Mouse (Mus musculus) adrenal gland, postnatal 10 days (tissue): ENCODE results near the gene Zdhhc6. TPM values are rescaled to one million over a fixed set of nuclear protein-coding genes. Genes with fewer than 3 reads are reported as not detected.
A peak's percentile ranks its signal among the peaks of the same experiment; 100 is the strongest.

Source experiments
- DNase-seq: peaks from one replicate; pipeline ENCODE4 v3.0.0; 2021; ENCODE audit warnings: mixed read lengths
- long read RNA-seq, 2 experiments: library from polyadenylated mRNA; stranded (forward); transcript quantifications; one replicate each; pipeline ENCODE4 v2.0.0; 2021
- total RNA-seq, 2 experiments: library from RNA; stranded (reverse); gene quantifications; 2 replicates each; pipeline ENCODE4 v1.2.3; 2021

Gene Zdhhc6
- 10 to 100 TPM; 37.9 to 38.8 TPM for total RNA-seq
- long read RNA-seq, experiment 1, transcript Zdhhc6-207 (11 exons, 2,168 nt) = major isoform, 80 of 98 reads
- long read RNA-seq, experiment 1, transcript Zdhhc6-201 (11 exons, 2,263 nt) = minor isoform, 5 of 98 reads
- long read RNA-seq, experiment 1, partial matches to known transcripts = 6 of 98 reads
- long read RNA-seq, experiment 1, other reads (novel, unspliced or antisense) = 7 of 98 reads
- long read RNA-seq, experiment 2, transcript Zdhhc6-207 (11 exons, 2,168 nt) = major isoform, 44 of 66 reads
- long read RNA-seq, experiment 2, partial matches to known transcripts = 8 of 66 reads
- long read RNA-seq, experiment 2, other reads (novel, unspliced or antisense) = 10 of 66 reads

DNA sequence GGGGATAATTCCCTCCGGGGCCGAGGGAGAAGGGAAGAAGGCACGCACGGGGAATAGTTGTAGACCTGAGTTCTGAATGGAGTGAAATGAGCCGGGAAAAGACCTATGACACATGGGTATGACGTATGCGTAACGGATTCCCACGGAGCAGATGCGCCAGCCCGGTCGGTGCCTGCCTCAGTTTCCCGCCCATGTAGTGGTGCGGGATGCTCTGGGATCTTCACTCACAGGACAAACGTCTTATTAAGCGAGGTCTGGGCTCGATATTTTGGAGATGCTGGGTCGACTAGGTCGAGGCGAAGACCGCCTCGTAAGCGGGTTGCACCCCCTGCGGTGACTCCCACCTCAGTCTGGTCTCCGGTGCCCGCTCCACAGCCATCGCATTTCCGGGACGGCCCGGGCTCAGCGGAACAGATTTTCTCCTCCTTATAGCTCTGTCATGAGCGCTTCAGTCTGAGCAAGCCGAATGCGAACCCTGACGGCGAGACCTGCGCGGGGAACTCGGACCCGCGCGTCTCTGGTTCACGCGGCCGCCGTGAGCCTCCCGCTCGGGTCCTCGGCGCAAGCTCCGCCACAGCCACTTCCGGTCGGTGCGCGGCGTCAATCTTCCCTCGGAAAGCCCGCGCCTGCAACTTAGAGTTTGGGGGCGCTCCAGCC is at the start of gene Zdhhc6:
Gene Zdhhc6, minus strand, starts transcription at position 581 of the 657 bp plus-strand sequence.
- DNase-seq = peak; percentile 90

DNA sequence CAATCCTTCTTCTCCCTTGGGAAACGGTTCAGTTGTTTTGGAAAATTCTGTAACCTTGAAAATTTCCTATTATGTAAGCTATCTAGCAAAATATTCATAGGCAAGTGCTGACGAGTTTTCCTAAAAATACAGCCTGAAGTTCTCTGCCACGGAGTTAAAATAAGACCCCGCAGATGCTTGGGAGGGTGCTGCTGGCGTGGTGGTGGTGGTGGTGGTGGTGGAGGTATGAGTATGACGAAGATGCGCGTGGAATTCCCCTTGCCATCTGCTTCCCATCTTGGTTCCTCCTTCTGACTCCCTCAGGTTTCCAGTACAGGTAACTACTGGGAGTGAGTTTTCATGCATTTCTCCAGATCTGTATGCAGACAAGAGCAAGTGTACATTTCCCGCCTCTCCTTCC is 46.8 kb upstream of the Zdhhc6 start:
- DNase-seq = no peak

DNA sequence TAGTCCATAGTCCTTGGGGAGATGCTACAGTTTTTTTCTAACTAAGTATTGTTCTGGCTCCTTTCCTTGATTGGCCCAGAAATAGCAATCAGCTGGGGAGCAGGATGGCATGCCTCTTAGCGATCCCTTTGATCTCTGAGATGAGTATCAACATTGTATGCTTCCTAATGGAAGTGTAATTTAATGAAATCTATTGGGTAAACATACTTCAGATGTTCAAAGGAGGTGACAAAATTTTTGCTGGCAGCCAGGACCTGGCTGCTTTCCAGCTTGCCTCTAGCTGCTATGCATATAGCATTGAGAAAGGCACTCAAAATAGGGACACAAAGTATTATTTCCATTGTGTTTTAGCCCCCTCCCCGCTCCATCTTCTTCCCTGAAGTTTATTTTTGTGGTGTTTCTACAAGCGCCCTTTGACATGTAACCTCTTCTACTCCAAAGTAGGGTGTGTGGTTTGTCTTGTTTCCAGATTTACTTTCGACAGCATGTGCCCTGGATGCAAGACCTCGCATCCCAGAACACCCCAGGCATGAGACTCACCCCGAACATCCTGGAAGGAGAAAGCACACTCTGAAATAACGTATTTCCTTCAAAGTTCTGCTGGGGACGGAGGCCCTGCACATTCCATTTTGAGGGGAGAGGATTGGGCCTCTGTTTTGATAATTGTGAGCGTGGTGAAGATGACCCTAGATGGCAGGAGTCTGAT is 35.0 kb upstream of the Zdhhc6 start:
- no peak for DNase-seq

DNA sequence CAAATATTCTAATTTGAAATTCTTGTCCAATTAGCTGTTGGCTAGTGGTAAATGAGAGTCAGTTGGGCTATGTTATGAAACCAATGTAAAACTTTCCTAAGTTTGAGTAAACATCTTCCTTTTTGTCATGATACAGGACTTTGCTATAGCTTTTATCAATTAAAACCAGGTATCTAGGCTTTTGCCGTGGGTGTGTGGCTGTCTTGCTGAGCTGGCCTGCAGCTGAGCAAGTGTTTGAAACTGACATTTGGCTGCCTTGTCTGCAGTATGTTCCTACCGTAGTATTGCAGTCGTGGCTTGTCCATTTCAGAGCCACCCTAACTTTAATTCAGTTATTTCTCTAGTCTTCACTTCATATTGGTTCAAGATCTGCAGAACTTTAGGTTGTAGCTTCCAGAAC is 32.4 kb upstream of the Zdhhc6 start:
- no peak for DNase-seq

DNA sequence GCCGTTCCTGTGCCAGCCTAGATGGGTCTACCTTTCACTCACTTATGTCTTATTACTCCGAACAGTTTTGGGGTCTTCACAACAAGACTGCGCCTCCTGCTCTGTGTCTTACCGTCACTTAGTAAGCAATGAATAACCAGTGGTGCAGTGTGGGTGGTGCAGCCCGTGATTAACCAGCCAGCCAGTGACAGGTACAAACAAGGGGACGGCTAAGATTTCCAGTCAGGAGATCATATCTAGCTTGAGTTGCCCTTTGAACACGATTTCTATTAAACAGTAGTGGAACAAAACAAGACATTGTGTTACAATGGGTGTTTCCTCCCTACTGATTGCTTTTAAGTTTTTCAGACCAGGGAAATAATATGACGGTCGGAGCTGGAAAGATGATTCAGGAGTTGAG is 27.4 kb upstream of the Zdhhc6 start:
- no peak for DNase-seq

DNA sequence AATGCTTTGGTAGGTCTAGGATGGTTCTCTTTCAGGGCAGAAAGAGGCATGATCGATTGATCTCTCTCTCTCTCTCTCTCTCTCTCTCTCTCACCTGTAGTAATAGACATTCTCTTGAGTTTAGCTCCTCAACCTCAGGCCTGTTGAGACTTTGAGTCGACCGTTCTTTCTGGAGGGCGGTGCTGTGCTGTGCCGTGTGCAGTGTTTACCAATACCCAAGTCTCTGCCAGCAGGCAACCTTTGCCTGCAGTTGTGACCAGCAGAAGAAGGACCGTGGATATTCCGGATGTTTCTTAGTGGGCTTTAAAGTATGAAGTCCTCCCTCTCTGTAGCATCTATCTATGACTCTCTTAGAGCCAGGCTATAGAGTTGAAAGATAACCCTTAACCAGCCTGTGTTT is 26.6 kb upstream of the Zdhhc6 start:
- no peak for DNase-seq

DNA sequence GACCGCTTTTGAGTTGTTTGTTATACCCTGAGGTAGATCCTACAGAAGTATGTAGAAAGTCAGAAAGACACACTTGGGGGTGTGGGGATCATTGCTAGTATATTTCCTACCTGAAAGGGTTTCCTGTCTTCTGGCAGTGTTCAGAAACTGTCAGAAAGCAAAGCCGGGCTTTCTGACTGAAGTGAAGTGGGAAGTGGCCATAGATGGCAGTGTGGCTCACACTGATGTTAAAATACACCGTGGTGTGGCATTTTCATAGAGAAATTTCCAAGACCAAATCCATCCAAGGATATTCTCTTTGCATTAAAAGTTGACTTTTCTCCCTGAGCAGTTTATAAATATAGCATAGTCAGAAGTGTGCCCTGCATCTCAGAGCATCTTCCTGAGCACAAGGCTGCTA is 25.5 kb upstream of the Zdhhc6 start:
- DNase-seq = no peak

DNA sequence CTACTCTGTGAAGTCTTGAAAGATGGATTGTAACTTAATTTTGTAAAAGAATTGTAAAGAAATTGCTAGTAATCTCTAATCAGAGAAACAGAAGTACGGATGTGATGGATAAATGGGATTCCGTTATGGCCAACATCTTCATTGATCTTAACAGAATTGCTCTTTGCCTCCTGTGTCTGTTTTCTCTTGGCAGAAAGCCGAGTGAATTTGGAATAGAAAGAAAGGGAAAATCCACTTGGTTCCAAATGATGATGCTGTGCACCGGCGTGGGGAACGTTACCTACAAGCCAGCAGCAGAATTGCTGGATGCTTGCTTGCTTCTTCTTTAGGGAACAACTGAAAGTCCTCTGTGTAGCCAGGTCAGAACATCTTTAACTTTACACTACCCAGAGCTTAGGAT is 24.7 kb upstream of the Zdhhc6 start:
- DNase-seq = no peak

DNA sequence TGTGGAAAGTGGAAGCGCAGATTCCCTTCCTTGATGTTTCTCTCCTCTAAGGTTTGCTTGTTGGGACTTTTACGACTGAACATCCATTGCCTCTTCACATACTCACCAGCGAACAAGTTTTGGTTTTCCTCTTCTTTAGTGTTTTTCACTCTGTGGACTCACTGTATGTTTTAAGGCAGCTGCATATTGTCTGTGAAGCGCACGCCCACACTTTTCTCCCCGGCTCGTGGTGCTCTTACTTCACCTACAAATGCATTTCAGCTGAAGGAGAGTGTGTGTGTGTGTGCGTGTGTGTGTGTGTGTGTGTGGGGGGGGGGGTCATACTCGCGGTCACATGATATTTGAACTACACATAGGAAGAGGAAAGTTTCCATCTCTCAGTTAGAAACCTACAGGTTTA is 21.8 kb upstream of the Zdhhc6 start:
- DNase-seq = no peak

DNA sequence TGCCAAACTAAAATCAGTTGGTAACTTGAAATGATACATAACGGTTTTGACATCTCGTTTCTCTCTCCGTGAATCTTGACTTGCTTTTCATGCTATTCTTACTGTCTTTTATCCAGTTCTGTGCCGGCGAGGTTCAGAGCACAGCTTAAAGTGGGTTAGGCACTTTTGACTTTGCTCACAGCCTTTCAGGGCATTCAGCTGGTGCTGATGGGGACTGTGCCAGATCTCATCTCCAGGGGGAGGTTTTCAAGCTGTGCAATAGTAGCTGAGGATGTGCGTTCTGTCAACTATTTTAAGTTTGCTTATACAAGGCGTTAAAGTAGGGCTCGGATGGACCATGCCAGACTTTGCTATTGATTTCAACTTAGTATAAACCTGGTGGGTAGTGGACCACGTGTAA is 21.2 kb upstream of the Zdhhc6 start:
- DNase-seq = no peak

DNA sequence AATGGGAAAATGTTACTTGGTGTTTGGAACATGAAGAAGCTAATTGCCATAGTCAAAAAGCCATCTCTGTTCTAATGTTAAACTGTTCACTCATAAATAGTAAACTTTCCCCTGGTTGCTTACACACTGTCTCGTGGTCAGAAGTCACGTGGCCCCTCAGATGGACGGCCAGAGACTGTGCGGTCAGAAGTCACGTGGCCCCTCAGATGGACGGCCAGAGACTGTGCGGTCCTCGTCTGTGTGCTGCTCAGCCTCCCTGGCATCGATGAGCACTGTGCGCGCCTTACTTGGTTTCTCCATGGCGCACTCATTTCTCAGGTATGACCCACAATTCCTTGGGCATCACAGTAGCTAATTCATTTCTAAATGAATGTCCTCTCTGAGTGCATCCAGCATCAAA is 20.6 kb upstream of the Zdhhc6 start:
- DNase-seq = no peak

DNA sequence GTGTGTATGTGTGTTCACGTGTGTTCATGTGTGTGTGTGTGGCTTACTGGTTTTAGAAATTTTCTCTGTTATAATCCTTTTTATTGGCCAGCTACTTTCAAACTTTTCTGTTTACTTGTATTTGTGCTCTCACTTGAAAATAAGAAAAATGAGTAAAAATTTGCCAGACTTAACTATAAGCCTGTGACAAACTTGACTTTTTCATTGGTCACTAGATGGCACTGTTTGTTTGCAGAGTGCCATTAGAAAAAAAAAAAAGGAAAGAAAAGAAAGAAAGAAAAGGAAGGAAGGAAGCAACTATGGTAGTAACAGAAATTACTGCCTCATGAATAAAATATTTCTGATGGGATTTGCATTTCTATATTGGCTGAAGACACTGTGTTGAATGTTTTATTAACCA is 20.0 kb upstream of the Zdhhc6 start:
- DNase-seq = no peak

DNA sequence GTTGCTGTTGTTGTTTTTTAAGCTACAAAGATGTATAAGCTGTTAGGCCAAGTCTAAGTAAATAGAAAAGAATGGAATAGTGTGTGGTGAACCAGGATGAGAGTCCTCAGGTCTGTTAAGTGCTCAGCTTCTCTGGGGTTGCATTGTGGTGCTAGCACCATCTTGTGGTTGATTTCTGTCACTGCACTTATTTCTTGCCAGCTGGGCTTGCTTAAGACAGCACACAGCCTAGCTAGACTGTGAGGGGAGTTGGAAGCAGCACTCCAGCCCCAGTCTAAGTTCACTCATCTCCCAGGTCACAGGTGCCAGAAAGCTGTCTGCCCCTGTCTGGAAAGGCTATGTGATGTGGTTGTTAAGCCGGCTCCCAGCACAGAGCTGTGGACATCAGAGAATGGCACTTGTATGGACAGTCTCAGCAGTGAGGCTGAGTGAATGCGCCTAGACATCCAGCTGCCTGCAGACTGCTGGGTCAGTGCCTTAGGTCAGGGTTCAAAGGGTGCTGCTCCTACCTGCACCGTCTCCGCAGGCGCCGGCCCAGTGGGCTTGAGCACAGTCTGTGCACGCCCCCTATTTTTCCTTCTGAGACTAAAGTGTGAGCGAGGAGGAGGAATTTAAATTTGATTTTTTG is 16.9 kb upstream of the Zdhhc6 start:
- DNase-seq = peak; percentile 73

DNA sequence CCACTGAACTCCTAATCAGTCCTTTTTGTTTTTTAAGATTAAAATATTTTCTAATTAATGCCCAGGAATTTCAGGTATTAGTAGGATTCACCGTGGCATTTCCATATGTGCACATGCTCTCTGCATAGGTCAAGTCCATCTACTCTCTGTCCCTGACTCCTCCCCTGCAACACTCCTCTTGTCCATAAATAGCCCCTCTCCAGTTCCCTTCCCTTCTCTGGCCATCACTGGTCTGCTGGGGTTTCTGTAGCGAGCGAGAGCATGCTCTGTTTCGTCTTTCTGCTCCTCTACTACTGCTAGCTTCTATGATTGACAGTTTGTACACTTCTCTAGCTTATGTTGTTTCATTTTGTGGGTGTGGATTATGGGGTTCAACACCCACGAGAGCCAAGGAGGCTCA is 15.9 kb upstream of the Zdhhc6 start:
- DNase-seq = no peak

DNA sequence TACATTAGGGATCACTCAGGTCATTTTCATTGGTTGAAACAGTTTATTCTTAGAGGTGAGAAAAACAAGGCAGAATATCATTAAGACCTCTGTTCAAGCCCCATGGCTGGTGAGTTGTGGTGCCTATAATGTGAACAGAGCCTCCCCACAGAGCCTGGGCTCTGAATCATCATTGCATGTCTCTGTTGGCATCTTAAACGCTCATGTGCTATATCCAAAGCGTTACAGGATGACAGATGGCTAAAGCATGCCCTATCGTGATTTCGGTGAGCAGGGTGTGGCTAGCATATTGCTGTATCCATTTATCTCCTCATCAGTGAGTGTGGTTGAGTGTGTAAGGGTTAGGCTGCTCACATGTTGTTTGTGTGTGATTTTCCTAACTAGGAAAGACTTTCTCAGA is 11.7 kb upstream of the Zdhhc6 start:
- DNase-seq = no peak

DNA sequence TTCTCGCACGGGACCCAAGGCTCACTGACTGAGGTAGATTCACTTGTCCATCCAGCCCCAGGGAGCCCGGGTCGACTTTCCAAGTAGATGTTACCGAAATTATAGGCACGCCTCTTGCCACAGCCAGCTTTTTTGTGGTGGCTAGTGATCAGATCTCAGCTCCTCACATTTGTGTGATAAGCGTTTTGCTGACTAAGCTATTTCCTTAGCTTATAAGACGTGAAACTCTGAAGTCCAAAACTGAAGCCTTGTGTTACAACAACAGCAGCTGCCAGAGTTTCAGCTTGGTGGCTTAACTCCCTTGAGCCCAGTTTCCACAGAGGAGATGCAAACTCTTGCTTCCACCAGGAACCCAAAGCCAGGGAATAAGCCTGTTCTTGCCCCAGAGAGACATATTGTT is 6.8 kb upstream of the Zdhhc6 start:
- DNase-seq = no peak

DNA sequence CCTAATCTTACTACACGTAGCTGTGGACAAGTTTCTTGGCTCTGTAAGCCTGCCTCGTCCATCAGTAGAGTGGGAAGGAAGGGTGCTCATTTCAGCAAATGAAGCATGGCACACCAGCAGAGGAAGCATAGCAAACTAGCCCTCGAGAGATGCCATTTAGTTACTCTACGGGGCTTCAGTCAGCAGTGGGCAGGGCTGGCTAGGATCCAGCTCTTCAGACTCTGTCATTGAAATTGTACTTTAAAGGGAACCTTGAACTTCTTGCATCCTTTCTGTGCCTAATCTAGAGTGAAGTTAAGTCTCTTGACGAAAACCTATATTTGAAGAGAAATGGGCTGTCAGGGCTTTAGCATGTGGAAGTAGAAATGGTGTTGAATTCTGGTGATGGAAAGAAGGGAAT is 3.7 kb upstream of the Zdhhc6 start:
- peak; percentile 56 for DNase-seq

DNA sequence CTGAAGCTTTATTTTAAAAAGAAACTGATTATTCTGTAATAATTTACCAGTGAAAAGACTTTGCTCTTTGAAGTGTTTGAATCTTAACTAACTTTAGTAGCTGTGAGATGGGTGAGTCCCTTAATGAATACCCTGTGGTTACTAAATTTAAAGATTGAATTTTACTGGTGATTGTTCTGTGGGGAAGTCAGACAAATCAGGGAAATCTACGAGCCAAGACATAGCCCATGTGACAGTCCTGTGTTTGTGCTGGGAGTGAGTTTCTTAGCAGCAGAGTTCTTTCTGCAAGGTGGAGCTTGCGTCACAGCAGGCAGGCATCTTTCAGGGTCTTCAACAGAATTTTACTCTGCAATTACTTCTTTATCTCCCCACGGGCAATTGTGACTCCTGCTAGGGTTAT is 3.2 kb upstream of the Zdhhc6 start:
- no peak for DNase-seq

DNA sequence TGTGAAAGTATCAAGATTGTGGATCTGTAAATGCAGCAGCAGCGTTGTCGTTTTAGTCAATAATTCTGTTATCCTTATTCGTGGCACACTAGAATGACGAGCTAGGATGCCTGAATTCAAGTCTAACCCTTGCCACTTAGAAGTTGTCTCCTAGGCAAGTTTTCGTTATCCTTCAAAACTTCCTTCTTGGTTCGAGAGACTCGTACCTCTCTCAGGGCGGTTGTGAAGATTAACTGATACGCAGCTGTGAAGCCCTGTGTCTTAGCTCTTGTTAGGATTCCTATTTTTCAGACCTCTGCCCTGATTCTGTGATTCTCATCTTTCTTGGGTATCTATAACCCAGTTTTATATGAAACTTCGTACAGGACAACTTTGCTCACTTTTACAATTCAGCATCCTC is 1.1 kb upstream of the Zdhhc6 start:
- DNase-seq = no peak

DNA sequence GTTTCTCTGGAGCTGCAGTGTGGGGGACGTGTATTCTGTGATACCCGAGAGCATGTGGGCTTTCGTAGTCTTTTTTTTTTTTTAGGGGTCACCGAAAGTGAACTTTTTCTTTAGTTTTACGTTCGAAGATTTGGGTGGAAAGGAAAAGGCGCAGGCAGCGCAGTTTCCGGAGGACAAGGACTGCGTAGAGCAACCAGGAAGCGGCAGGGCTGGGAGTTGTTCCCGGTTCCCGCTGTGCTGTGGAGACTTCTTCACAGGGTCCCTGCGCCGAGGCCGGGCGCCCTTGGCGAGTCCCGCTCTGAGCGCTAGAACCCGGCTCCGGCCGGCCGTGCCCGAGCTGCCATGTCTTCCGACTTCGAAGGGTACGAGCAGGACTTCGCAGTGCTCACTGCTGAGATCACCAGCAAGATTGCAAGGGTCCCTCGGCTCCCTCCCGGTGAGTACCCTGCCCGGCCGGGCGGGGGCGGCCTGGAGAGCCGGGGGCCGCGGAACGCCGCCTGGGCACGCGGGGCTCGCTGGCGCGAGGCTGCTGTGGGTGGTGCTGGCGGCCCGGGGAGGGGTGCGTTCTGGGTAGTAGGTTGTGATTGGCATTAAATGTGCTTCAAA is 380 bp upstream of the Zdhhc6 start, which contains the start of gene Vti1a:
Gene Vti1a, plus strand, starts transcription at position 187 of the 606 bp plus-strand sequence.
- DNase-seq = peak; percentile 91

DNA sequence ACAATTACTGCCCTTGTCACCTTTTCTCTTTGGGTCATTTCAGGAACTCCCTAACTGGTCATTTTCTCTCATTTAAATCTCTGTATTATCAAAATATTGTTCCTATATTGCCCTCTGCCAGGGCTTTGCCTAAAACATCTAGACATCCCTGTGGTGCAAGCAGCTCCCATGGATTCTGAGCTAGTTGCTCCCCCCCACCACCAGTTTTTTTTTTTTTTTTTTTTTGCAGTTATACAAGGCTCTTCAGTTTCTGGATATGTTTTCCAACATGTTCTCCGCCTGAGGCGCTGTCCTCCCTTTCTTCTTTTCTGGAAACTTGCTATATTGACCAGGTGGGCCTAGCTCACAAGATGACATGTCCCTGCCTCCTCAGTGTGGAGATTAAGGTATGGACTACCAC is 2.2 kb downstream of the Zdhhc6 start:
- DNase-seq = no peak

DNA sequence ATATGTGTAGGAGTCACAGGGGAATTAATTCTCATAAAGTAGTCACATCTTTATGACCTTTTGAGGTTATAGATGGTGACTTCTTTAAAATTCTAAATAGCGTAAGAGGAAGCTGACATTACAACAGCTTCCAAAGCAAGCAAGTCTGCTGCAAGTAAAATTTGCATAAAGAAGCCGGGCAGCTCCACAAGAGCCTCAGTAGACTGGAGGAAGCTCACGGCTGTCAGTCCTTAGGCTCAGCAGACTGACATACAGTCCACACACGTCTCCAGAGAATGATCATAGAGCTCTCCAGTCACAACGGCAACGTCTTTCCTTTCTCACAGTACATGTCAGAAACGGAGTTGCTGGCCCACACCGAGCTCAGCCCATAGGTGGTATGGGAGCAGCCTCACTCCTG is 4.0 kb downstream of the Zdhhc6 start:
- no peak for DNase-seq

DNA sequence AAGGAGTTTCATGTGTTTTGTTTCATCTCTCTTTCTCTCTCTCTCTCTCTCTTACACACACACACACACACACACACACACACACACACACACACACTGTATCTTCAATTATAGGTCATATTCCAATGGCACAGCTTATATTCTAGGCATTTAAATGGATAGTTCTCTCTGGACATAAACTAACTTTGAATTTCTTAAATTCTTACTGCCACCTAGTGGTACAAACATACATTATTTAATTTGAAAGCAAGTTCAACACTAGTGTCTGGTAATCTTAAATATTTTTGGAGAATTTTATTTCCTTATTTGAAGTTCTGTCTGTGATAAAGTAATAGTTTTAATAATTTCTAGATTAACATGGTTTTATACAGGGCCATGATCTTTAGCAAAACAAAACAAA is 10.8 kb downstream of the Zdhhc6 start:
- no peak for DNase-seq
